Mouse (Mus musculus): ENCODE results near the gene Adcy1. TPM values are rescaled to one million over a fixed set of nuclear protein-coding genes. Genes with fewer than 3 reads are reported as not detected.

Adcy1 gene
- total and polyA plus RNA-seq, 3 experiments = 0.03 to 0.38 TPM; not detected in 1

DNA sequence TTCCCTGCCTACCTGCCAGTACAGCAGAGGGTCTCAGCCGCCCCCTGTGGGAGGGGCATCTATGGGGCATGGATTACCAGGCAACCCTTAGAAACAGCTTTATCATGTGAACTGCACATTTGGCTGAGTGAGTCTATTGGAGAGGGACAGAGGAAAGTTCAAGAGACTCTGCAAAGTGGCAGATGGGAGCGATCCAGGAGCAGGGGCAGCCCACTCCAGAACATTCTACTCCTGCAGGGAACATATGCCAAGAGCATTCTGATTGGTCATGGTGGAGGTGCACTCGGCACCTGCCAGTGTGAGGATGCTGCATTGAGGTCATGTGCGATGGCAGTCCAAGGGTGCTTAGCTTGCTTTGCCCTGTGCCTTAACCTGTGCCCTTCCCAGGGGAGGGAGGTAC, 6.5 kb downstream of the Adcy1 start:
- H3K79me2 ChIP-seq (replicated peaks; ENCODE audit: control insufficient read depth, extremely low read depth, insufficient read depth, poor library complexity, severe bottlenecking) = no peaks in the 10 kb centered on the region
- H3K36me3 ChIP-seq (replicated peaks in 1 of 2; ENCODE audit: control insufficient read depth in 1 of 2, insufficient read depth in 1 of 2, low read length in 1 of 2) = no peaks in the 10 kb centered on the region
- no peak for TF ChIP-seq ETS1 (conservative IDR thresholded peaks at IDR 0.05; ENCODE audit: low read depth, low read length)
- TF ChIP-seq GABPA (IDR thresholded peaks at IDR 0.05; ENCODE audit: insufficient replicate concordance, low read depth, low read length) = no peak
- TF ChIP-seq MEF2A (IDR thresholded peaks at IDR 0.05; ENCODE audit: borderline replicate concordance, low read depth, low read length) = no peak
- TF ChIP-seq NRF1 (IDR thresholded peaks at IDR 0.05; ENCODE audit: low read depth, low read length) = no peak
- no peak for TF ChIP-seq EP300 (IDR thresholded peaks at IDR 0.05; ENCODE audit: low read length)
- no peak for TF ChIP-seq NELFE (IDR thresholded peaks at IDR 0.05; ENCODE audit: low read depth, low read length)
- TF ChIP-seq RCOR1 (conservative IDR thresholded peaks at IDR 0.05; ENCODE audit: low read depth, low read length) = no peak
- no peak for TF ChIP-seq POLR2AphosphoS2 (IDR thresholded peaks at IDR 0.05; ENCODE audit: low read depth, low read length)
- TF ChIP-seq ZNF384 (IDR thresholded peaks at IDR 0.05; ENCODE audit: low read depth, low read length) = no peak
- TF ChIP-seq JUN (IDR thresholded peaks at IDR 0.05; ENCODE audit: insufficient read depth, low read depth, low read length) = no peak
- no peak for TF ChIP-seq ZKSCAN1 (IDR thresholded peaks at IDR 0.05; ENCODE audit: borderline replicate concordance, low read depth, low read length)
- TF ChIP-seq ZMIZ1 (IDR thresholded peaks at IDR 0.05; ENCODE audit: low read depth, low read length) = no peak
- no peak for TF ChIP-seq CHD1 (IDR thresholded peaks at IDR 0.05; ENCODE audit: low read depth, low read length)
- TF ChIP-seq JUND (conservative IDR thresholded peaks at IDR 0.05; ENCODE audit: low read depth, low read length) = no peak
- no peak for TF ChIP-seq USF1 (IDR thresholded peaks at IDR 0.05; ENCODE audit: low read depth, low read length)
- TF ChIP-seq RAD21 (IDR thresholded peaks at IDR 0.05; ENCODE audit: low read depth, low read length) = no peak
- H3K4me1 ChIP-seq (ENCODE audit: control insufficient read depth in 1 of 2, insufficient read depth in 2 of 2) = no peaks in the 10 kb centered on the region
- H3K27me3 ChIP-seq (replicated peaks) = peaks cover 61% of the 10 kb centered on the region
- H3K9ac ChIP-seq (ENCODE audit: insufficient read depth, low read depth) = no peak overlapping the region
- H3K4me2 ChIP-seq (ENCODE audit: insufficient read depth, low read depth, poor library complexity, severe bottlenecking) = no peak overlapping the region
- dilution Hi-C loops (cut with MboI; ENCODE audit: extremely low pct_ligation_motif_present, extremely low pct_unique_long_range_greater_than_20kb, low sequenced_read_pairs) (no loop called here), in situ Hi-C loops (cut with MboI; ENCODE audit: low pct_ligation_motif_present, low pct_unique_long_range_greater_than_20kb, low sequenced_read_pairs) (no loop called here)
- H3K4me3 ChIP-seq (replicated peaks in 1 of 3; ENCODE audit: low read depth in 2 of 3, low read length in 2 of 3, poor library complexity in 1 of 3) = no peak overlapping the region
- H3K9me3 ChIP-seq (replicated peaks; ENCODE audit: low read length) = peaks cover 2% of the 10 kb centered on the region
- no peak for DNase-seq (ENCODE audit: extremely low read depth)
- no peak overlapping the region for H3K27ac ChIP-seq (ENCODE audit: insufficient read depth, low read depth)

GRCm38 (mm10) chr11:7071617-7072016, 8.3 kb downstream of the Adcy1 start:
- Histone ChIP-seq H3K4me1 (ENCODE audit: control insufficient read depth in 1 of 2, insufficient read depth in 2 of 2) (peaks cover 2 to 4% of the 10 kb centered on the region in 2 experiments; a peak in 2 of 4 replicates), H3K4me2 (ENCODE audit: insufficient read depth, low read depth, poor library complexity, severe bottlenecking) (no peak overlapping the region), H3K27me3 (replicated peaks) (peaks cover 60% of the 10 kb centered on the region), H3K4me3 (replicated peaks in 1 of 3; ENCODE audit: low read depth in 2 of 3, low read length in 2 of 3, poor library complexity in 1 of 3) (no peak overlapping the region), H3K79me2 (replicated peaks; ENCODE audit: control insufficient read depth, extremely low read depth, insufficient read depth, poor library complexity, severe bottlenecking) (no peaks in the 10 kb centered on the region), H3K27ac (ENCODE audit: insufficient read depth, low read depth) (no peak overlapping the region), H3K36me3 (replicated peaks in 1 of 2; ENCODE audit: control insufficient read depth in 1 of 2, insufficient read depth in 1 of 2, low read length in 1 of 2) (no peaks in the 10 kb centered on the region), H3K9me3 (replicated peaks; ENCODE audit: low read length) (no peaks in the 10 kb centered on the region), H3K9ac (ENCODE audit: insufficient read depth, low read depth) (no peak overlapping the region)
- in situ Hi-C loops (cut with MboI; ENCODE audit: low pct_ligation_motif_present, low pct_unique_long_range_greater_than_20kb, low sequenced_read_pairs) = no loop called here
- TF ChIP-seq ELF1 (IDR thresholded peaks at IDR 0.05; ENCODE audit: low read depth, low read length) (no peak), E2F4 (IDR thresholded peaks at IDR 0.05; ENCODE audit: insufficient replicate concordance, low read depth, low read length) (no peak), CHD1 (IDR thresholded peaks at IDR 0.05; ENCODE audit: low read depth, low read length) (no peak), ZMIZ1 (IDR thresholded peaks at IDR 0.05; ENCODE audit: low read depth, low read length) (no peak), UBTF (IDR thresholded peaks at IDR 0.05; ENCODE audit: low read depth, low read length) (no peak), JUND (conservative IDR thresholded peaks at IDR 0.05; ENCODE audit: low read depth, low read length) (no peak), BHLHE40 (IDR thresholded peaks at IDR 0.05; ENCODE audit: low read depth, low read length) (no peak), NELFE (IDR thresholded peaks at IDR 0.05; ENCODE audit: low read depth, low read length) (no peak), IRF4 (IDR thresholded peaks at IDR 0.05; ENCODE audit: low read depth, low read length) (no peak), CHD2 (IDR thresholded peaks at IDR 0.05; ENCODE audit: low read length) (no peak), MYC (IDR thresholded peaks at IDR 0.05; ENCODE audit: low read depth, low read length) (no peak), USF2 (conservative IDR thresholded peaks at IDR 0.05; ENCODE audit: low read depth, low read length) (no peak), ZC3H11A (IDR thresholded peaks at IDR 0.05; ENCODE audit: low read depth, low read length) (no peak), GABPA (IDR thresholded peaks at IDR 0.05; ENCODE audit: insufficient replicate concordance, low read depth, low read length) (no peak), ZKSCAN1 (IDR thresholded peaks at IDR 0.05; ENCODE audit: borderline replicate concordance, low read depth, low read length) (no peak), POLR2AphosphoS2 (IDR thresholded peaks at IDR 0.05; ENCODE audit: low read depth, low read length) (no peak), PAX5 (IDR thresholded peaks at IDR 0.05; ENCODE audit: low read length) (no peak), JUN (IDR thresholded peaks at IDR 0.05; ENCODE audit: insufficient read depth, low read depth, low read length) (no peak)
- DNase-seq (ENCODE audit: extremely low read depth) = no peak
- dilution Hi-C loops (cut with MboI; ENCODE audit: extremely low pct_ligation_motif_present, extremely low pct_unique_long_range_greater_than_20kb, low sequenced_read_pairs) = no loop called here
